Mouse (Mus musculus) left cerebral cortex, adult 18-20 months (tissue): ENCODE results near the gene Vmn2r5. TPM values are rescaled to one million over a fixed set of nuclear protein-coding genes. Genes with fewer than 3 reads are reported as not detected.
"Not testable (repeated sequence)": the region's sequence is repeated elsewhere in the genome, so short reads cannot be mapped to it uniquely, and the experiment has no call there.

Experiments used
- DNase-seq, 2 experiments: peaks; one replicate each; pipeline ENCODE4 v3.0.0; 2021 to 2022; ENCODE audit warnings: low spot score in 2 of 2, mixed read lengths in 1 of 2
- long read RNA-seq, 2 experiments: library from polyadenylated mRNA; stranded (forward); transcript quantifications; one replicate each; pipeline ENCODE4 v2.0.0; 2021
- total RNA-seq, 2 experiments: library from RNA; stranded (reverse); gene quantifications; 2 replicates each; pipeline ENCODE4 v1.2.3; 2021

The Vmn2r5 gene
- total RNA-seq = not detected
- long read RNA-seq, experiment 1 = 0 reads
- long read RNA-seq, experiment 2 = 0 reads

GRCm38 (mm10) chr3:64509742-64510141 lies at the start of gene Vmn2r5:
Vmn2r5 (minus strand) TSS chr3:64509842.
- DNase-seq = not testable (repeated sequence)

GRCm38 (mm10) chr3:64523585-64523984 lies 13.9 kb upstream of the Vmn2r5 start:
- not testable (repeated sequence) for DNase-seq

Other genes starting within 250 kb of the Vmn2r5 start
- gene Vmn2r3, start 220.1 kb downstream of the Vmn2r5 start, total RNA-seq = not detected
- not detected for gene Vmn2r4, start 94.5 kb downstream of the Vmn2r5 start, total RNA-seq
- gene Vmn2r6, start 56.0 kb upstream of the Vmn2r5 start, total RNA-seq = under 1 TPM in 1 of 2 experiments, not detected in 1; 0.09 TPM